8 mouse cellular contexts compared by ENCODE assay signal in the genomic region with DNA sequence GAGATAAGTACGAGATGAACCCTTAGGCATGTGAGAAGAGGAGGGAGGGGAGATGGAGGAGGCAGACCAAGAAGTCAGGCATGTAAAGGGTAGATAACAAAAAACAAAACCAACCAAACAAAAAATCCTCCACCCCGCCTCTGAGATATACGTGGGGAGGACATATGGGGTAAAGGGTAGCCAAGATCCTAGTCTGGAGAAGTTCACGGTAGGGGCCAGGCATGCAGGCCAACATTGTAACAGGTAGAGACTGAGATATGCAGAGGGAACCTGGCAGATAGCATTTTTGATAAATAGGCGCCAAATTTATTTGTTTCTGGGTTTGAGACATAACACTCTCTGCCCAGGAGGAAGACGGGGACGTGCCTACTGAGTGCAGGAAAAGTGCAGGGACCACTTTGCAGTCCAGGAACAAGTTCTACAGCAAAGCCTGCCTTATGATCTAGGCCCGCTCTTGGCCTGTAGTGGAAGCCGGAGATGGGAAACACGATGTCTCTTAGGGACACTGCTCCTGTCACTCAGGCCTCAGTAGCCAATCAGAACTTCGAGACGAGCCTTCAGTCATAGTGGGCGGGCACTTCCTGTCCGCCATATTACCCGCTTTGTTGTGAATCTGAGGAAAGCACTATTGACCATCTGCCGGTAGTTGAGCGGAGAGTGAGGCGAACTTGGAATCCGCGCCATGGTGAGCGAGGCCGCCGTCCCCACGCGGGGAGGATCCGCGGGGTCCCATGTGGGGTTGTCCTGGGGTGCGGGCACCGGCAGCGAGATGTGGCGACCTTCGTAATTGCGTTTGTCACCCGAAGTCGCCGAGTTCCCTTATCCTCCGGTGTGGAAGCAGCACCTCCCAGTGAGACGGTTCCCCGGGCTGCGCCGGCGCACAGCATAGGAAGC. TPM values are rescaled to one million over a fixed set of nuclear protein-coding genes. Genes with fewer than 3 reads are reported as not detected.
A peak's percentile ranks its signal among the peaks of the same experiment; 100 is the strongest.
DNase-seq lines count a peak whose midpoint lies in the region; ATAC-seq and TF ChIP-seq lines count a peak whose summit lies in the region.
"Not testable (repeated sequence)": the region's sequence is repeated elsewhere in the genome, so short reads cannot be mapped to it uniquely, and the experiment has no call there.

Gene BC024063, plus strand, starts transcription at position 626 of the 894 bp plus-strand sequence.

- peak within 1 kb of the TSS; percentile 84 for H3K4me3 ChIP-seq in E14TG2a.4 (replicated peaks; ENCODE audit: low read length)
- H3K4me3 ChIP-seq in forebrain, embryonic 14.5 days (ENCODE audit: low read depth, low read length): peak within 1 kb of the TSS; percentile 36
- H3K4me3 ChIP-seq in liver, embryonic 15.5 days (replicated peaks): peak within 1 kb of the TSS; percentile 59
- H3K4me3 ChIP-seq in neural tube, embryonic 12.5 days: peak within 1 kb of the TSS; percentile 45

- TF ChIP-seq CTCF in E14TG2a.4 (conservative IDR thresholded peaks at IDR 0.05; ENCODE audit: low read length): not testable (repeated sequence)

- not testable (repeated sequence) for H3K4me1 ChIP-seq in E14TG2a.4 (replicated peaks; ENCODE audit: low read depth, low read length); forebrain, embryonic 14.5 days (ENCODE audit: control insufficient read depth, insufficient read depth, low read length); liver, embryonic 15.5 days (replicated peaks); neural tube, embryonic 12.5 days

- H3K4me2 ChIP-seq in forebrain, embryonic 14.5 days (ENCODE audit: low read length): peak within 1 kb of the TSS; percentile 37
- H3K4me2 ChIP-seq in liver, embryonic 15.5 days: peak within 1 kb of the TSS; percentile 57
- peak within 1 kb of the TSS; percentile 56 for H3K4me2 ChIP-seq in neural tube, embryonic 12.5 days (replicated peaks)

- H3K27me3 ChIP-seq in E14TG2a.4 (ENCODE audit: insufficient read depth, low read length); forebrain, embryonic 14.5 days (replicated peaks; ENCODE audit: control insufficient read depth, insufficient read depth, low read length); liver, embryonic 15.5 days; neural tube, embryonic 12.5 days (replicated peaks): not testable (repeated sequence)

- intact Hi-C loops in heart, postnatal 10 days (cut with DNase I): not testable (repeated sequence)

- not testable (repeated sequence) for H3K9me3 ChIP-seq in E14TG2a.4 (ENCODE audit: low read length); forebrain, embryonic 14.5 days (replicated peaks; ENCODE audit: control insufficient read depth, low read length); liver, embryonic 15.5 days (replicated peaks); neural tube, embryonic 12.5 days

- peak; percentile 92 for DNase-seq in forebrain, embryonic 14.5 days (ENCODE audit: low spot score)
- DNase-seq in heart, postnatal 10 days: peak; percentile 83 to 84
- DNase-seq in kidney, postnatal 4 days: peak; percentile 73 to 83
- peak; percentile 82 for DNase-seq in telencephalon, adult 2 months (ENCODE audit: low read depth, low spot score)

- 22% methylated on average over 42 of the region's 42 CpGs for WGBS in forebrain, embryonic 14.5 days
- WGBS in liver, embryonic 15.5 days (ENCODE audit: insufficient replicate concordance): 13% methylated on average over 42 of the region's 42 CpGs
- 18% methylated on average over 42 of the region's 42 CpGs for WGBS in neural tube, embryonic 12.5 days

- peak; percentile 99 for ATAC-seq in cerebellum, adult (ENCODE audit: insufficient number of reproducible peaks, low FRiP score, low TSS enrichment)
- peak; percentile 99 for ATAC-seq in forebrain, embryonic 14.5 days
- peak; percentile 94 for ATAC-seq in liver, embryonic 15.5 days (ENCODE audit: insufficient read depth)
- peak; percentile 97 for ATAC-seq in neural tube, embryonic 12.5 days (ENCODE audit: low FRiP score, low read depth)

- H3K27ac ChIP-seq in forebrain, embryonic 14.5 days (ENCODE audit: low read depth, low read length): peak within 1 kb of the TSS; percentile 72
- 0 out of 2 replicates have a peak within 1 kb of the TSS, but pooled peaks have one; percentile 53 for H3K27ac ChIP-seq in liver, embryonic 15.5 days (replicated peaks)
- H3K27ac ChIP-seq in neural tube, embryonic 12.5 days: not testable (repeated sequence)

- H3K36me3 ChIP-seq in E14TG2a.4 (ENCODE audit: insufficient read depth, low read length); forebrain, embryonic 14.5 days (ENCODE audit: control insufficient read depth, insufficient read depth, low read length); liver, embryonic 15.5 days (replicated peaks); neural tube, embryonic 12.5 days: not testable (repeated sequence)

- peak within 1 kb of the TSS; percentile 55 for H3K9ac ChIP-seq in forebrain, embryonic 14.5 days (ENCODE audit: low read length)
- H3K9ac ChIP-seq in liver, embryonic 15.5 days: not testable (repeated sequence)
- peak within 1 kb of the TSS; percentile 48 for H3K9ac ChIP-seq in neural tube, embryonic 12.5 days

RNA-seq across cellular contexts. Expression of gene BC024063, which starts in this region (rescaled TPM):
- polyA plus RNA-seq in forebrain, embryonic 14.5 days (2014; fragmentation: Nextera tagmentation; extraction: Ambion mirVana): 10.3 and 10.7 TPM in 2 replicates
- total RNA-seq in heart, postnatal 10 days (2021): 1 to 10 TPM; 4.2 to 4.7 TPM
- 0.60 TPM in 2 replicates for polyA plus RNA-seq in liver, embryonic 15.5 days (2015; fragmentation: Nextera tagmentation; extraction: Ambion mirVana)
- 5.0 and 6.9 TPM in 2 replicates for polyA plus RNA-seq in neural tube, embryonic 12.5 days (2016; fragmentation: Nextera tagmentation; extraction: Ambion mirVana)

Comparison
In these comparisons a context has a peak if more than half of its experiments do, and no peak if none do; other contexts are left out.
1. Peak in ATAC-seq, H3K4me3 ChIP-seq, H3K27ac ChIP-seq and H3K4me2 ChIP-seq in liver, embryonic 15.5 days; RNA of the gene not detected or under 1 TPM.